Mouse (Mus musculus): ENCODE data around the gene Slf1. TPM values are rescaled to one million over a fixed set of nuclear protein-coding genes. Genes with fewer than 3 reads are reported as not detected.

The Slf1 gene
- 3.0 TPM for polyA plus RNA-seq (2012; fragmentation: generic; extraction: Trizol)
- long read RNA-seq, experiment 1, partial matches to known transcripts = 3 of 7 reads
- long read RNA-seq, experiment 1, other reads (novel, unspliced or antisense) = 2 of 7 reads
- long read RNA-seq, experiment 2, transcript Slf1-201 (21 exons, 3,747 nt) = major isoform, 21 of 55 reads
- long read RNA-seq, experiment 2, partial matches to known transcripts = 3 of 55 reads
- long read RNA-seq, experiment 2, other reads (novel, unspliced or antisense) = 30 of 55 reads

DNA sequence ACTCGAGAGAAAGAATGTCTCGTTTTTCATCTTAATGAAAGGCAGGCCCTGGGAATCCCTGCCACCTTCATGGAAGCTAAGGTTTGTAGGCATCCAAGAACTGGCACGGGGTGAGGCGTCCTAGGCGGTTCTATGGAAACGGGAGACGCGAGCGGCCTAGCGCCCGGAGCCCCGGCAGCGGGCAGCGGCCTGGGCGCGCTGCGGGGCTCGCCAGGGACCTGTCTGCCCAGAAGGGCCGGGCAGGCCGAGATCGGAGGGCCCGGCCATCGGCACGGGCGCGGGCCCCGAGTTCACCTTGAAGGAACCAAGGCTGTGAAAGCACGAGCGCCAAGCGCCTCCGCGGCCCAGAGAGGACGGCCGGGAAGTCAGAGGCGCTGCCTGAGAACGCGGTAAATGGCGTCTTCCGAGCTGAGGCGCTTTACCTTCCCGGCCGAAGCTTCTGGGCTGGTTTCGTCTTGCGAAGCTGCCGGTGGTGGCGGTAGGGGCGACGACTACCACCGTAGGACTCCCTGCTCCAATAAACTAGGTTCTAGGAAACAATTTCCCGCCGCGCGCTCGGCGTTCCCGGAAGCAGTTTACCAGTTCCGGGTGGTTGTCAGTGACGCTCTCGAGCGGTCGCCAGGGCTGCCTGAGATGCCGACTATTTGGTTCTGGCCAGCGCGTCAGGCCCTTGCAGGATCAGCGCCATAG is at the start of gene Slf1, which contains the start of gene 2210408I21Rik:
Gene Slf1 (minus strand): TSS at position 543 of the 690 bp plus-strand sequence.
Gene 2210408I21Rik (plus strand): TSS at position 610 of the 690 bp plus-strand sequence.
- no peaks in the 10 kb centered on the region for H3K36me3 ChIP-seq (ENCODE audit: control insufficient read depth, insufficient read depth)
- TF ChIP-seq FOSL1 (IDR thresholded peaks at IDR 0.05; ENCODE audit: insufficient read depth, low read length, poor library complexity, severe bottlenecking) (no peak), CTCF (IDR thresholded peaks at IDR 0.05; ENCODE audit: control insufficient read depth, insufficient read depth, insufficient read length) (no peak), MYOG (IDR thresholded peaks at IDR 0.05; ENCODE audit: control insufficient read depth, extremely low read depth, insufficient read length) (no peak), CEBPB (IDR thresholded peaks at IDR 0.05; ENCODE audit: low read depth) (no peak), MYOD1 (IDR thresholded peaks at IDR 0.05; ENCODE audit: control insufficient read depth, insufficient read length, low read depth) (no peak), USF1 (IDR thresholded peaks at IDR 0.05; ENCODE audit: low read depth) (no peak), MAX (IDR thresholded peaks at IDR 0.05) (no peak)
- H3K27me3 ChIP-seq (ENCODE audit: control insufficient read depth, insufficient read depth, insufficient read length) = no peaks in the 10 kb centered on the region
- peak within 1 kb of the TSS; percentile 77 for H3ac ChIP-seq (ENCODE audit: control insufficient read depth, insufficient read length, low read depth)
- peak within 1 kb of the TSS; percentile 79 for H3K4me3 ChIP-seq (ENCODE audit: insufficient read depth, poor library complexity, severe bottlenecking)
- H3K79me2 ChIP-seq (ENCODE audit: control insufficient read depth, insufficient read depth) = peaks cover 46% of the 10 kb centered on the region
- H3K79me3 ChIP-seq (ENCODE audit: low read depth) = peaks cover 26% of the 10 kb centered on the region

DNA sequence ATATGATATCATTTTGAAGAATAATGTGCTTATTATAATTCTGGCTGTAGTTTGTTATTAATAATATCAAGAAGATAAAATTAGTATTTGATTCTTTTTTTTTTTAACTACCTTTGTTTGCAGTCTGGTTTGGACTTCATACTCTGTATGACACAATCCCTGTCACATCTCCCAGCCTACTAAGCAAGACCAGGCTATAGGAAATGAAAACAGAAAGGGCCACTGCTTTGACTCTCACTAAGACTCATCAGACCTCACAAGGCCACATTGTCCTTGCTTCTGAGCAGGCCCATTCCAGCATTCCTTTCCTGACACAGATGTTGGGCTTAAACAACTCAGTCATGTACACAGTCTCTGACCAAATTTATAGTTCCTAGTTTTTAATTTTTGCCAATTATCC is 42.7 kb upstream of the Slf1 start:
- Histone ChIP-seq H3K27me3 (ENCODE audit: control insufficient read depth, insufficient read depth, insufficient read length) (no peaks in the 10 kb centered on the region), H3K4me3 (ENCODE audit: insufficient read depth, poor library complexity, severe bottlenecking) (no peak overlapping the region), H3K36me3 (ENCODE audit: control insufficient read depth, insufficient read depth) (no peaks in the 10 kb centered on the region), H3ac (ENCODE audit: control insufficient read depth, insufficient read length, low read depth) (no peak overlapping the region), H3K79me2 (ENCODE audit: control insufficient read depth, insufficient read depth) (no peaks in the 10 kb centered on the region), H3K79me3 (ENCODE audit: low read depth) (no peaks in the 10 kb centered on the region)
- TF ChIP-seq MYOD1 (IDR thresholded peaks at IDR 0.05; ENCODE audit: control insufficient read depth, insufficient read length, low read depth) (no peak), USF1 (IDR thresholded peaks at IDR 0.05; ENCODE audit: low read depth) (no peak), CTCF (IDR thresholded peaks at IDR 0.05; ENCODE audit: control insufficient read depth, insufficient read depth, insufficient read length) (no peak)

DNA sequence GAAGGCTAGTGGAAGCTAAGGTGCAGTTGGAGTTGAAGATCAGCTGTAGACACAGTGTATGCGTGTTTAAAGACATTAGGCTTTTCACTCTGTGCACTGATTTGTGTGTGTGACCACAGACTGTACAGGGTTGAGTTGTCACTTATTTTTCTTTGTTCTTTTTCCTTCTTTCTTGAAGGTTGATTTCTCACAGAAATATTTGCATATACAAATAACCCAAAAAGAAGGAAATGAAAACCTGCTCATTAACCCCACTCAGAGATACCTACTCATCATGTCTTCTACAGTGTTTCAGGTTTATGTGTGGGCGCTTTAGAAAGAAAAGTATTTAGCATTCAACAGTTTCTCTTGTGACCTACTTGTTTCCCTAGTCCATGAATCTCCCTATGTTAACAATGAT is 5.6 kb upstream of the Slf1 start:
- H3K4me3 ChIP-seq (ENCODE audit: insufficient read depth, poor library complexity, severe bottlenecking) = no peak overlapping the region
- no peak overlapping the region for H3ac ChIP-seq (ENCODE audit: control insufficient read depth, insufficient read length, low read depth)
- H3K27me3 ChIP-seq (ENCODE audit: control insufficient read depth, insufficient read depth, insufficient read length) = no peaks in the 10 kb centered on the region
- TF ChIP-seq FOSL1 (IDR thresholded peaks at IDR 0.05; ENCODE audit: insufficient read depth, low read length, poor library complexity, severe bottlenecking) (no peak), USF1 (IDR thresholded peaks at IDR 0.05; ENCODE audit: low read depth) (no peak), MYOG (IDR thresholded peaks at IDR 0.05; ENCODE audit: control insufficient read depth, extremely low read depth, insufficient read length) (no peak), CTCF (IDR thresholded peaks at IDR 0.05; ENCODE audit: control insufficient read depth, insufficient read depth, insufficient read length) (no peak), CEBPB (IDR thresholded peaks at IDR 0.05; ENCODE audit: low read depth) (no peak), MAX (IDR thresholded peaks at IDR 0.05) (no peak), MYOD1 (IDR thresholded peaks at IDR 0.05; ENCODE audit: control insufficient read depth, insufficient read length, low read depth) (no peak)
- no peaks in the 10 kb centered on the region for H3K79me2 ChIP-seq (ENCODE audit: control insufficient read depth, insufficient read depth)
- no peaks in the 10 kb centered on the region for H3K36me3 ChIP-seq (ENCODE audit: control insufficient read depth, insufficient read depth)
- peaks cover 2% of the 10 kb centered on the region for H3K79me3 ChIP-seq (ENCODE audit: low read depth)

GRCm38 (mm10) chr13:77135621-77135981 is 328 bp upstream of the Slf1 start:
- Histone ChIP-seq H3K27me3 (ENCODE audit: control insufficient read depth, insufficient read depth, insufficient read length) (no peaks in the 10 kb centered on the region), H3K4me3 (ENCODE audit: insufficient read depth, poor library complexity, severe bottlenecking) (peak overlapping the region; percentile 79), H3ac (ENCODE audit: control insufficient read depth, insufficient read length, low read depth) (peak overlapping the region; percentile 77), H3K79me2 (ENCODE audit: control insufficient read depth, insufficient read depth) (peaks cover 44% of the 10 kb centered on the region), H3K36me3 (ENCODE audit: control insufficient read depth, insufficient read depth) (no peaks in the 10 kb centered on the region), H3K79me3 (ENCODE audit: low read depth) (peaks cover 26% of the 10 kb centered on the region)
- no peak for TF ChIP-seq CTCF (IDR thresholded peaks at IDR 0.05; ENCODE audit: control insufficient read depth, insufficient read depth, insufficient read length)
- TF ChIP-seq MAX (IDR thresholded peaks at IDR 0.05) = no peak
- no peak for TF ChIP-seq USF1 (IDR thresholded peaks at IDR 0.05; ENCODE audit: low read depth)
- TF ChIP-seq MYOD1 (IDR thresholded peaks at IDR 0.05; ENCODE audit: control insufficient read depth, insufficient read length, low read depth) = no peak
- no peak for TF ChIP-seq CEBPB (IDR thresholded peaks at IDR 0.05; ENCODE audit: low read depth)
- TF ChIP-seq MYOG (IDR thresholded peaks at IDR 0.05; ENCODE audit: control insufficient read depth, extremely low read depth, insufficient read length) = no peak
- TF ChIP-seq FOSL1 (IDR thresholded peaks at IDR 0.05; ENCODE audit: insufficient read depth, low read length, poor library complexity, severe bottlenecking) = no peak

DNA sequence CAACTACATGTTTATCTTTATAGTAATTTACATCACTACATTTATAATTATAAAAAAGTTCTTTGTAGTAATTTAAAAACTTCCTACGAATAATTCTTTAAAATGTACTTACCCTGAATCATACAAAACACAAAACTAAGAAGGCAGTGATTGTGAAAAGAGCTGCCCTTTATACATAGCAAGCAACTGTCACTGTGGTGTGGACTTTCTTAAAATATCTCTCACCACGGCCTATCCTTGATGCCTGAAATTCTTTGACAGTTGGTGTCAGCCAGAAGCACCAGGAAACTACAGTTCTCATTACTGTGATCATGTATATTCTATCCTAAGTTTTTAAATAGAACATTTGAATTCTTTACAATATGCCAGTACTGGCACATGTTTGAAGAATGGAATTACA is 4.1 kb downstream of the Slf1 start:
- no peaks in the 10 kb centered on the region for H3K36me3 ChIP-seq (ENCODE audit: control insufficient read depth, insufficient read depth)
- H3ac ChIP-seq (ENCODE audit: control insufficient read depth, insufficient read length, low read depth) = no peak overlapping the region
- TF ChIP-seq CTCF (IDR thresholded peaks at IDR 0.05; ENCODE audit: control insufficient read depth, insufficient read depth, insufficient read length) (no peak), MAX (IDR thresholded peaks at IDR 0.05) (no peak), MYOG (IDR thresholded peaks at IDR 0.05; ENCODE audit: control insufficient read depth, extremely low read depth, insufficient read length) (no peak), USF1 (IDR thresholded peaks at IDR 0.05; ENCODE audit: low read depth) (no peak), CEBPB (IDR thresholded peaks at IDR 0.05; ENCODE audit: low read depth) (no peak), MYOD1 (IDR thresholded peaks at IDR 0.05; ENCODE audit: control insufficient read depth, insufficient read length, low read depth) (no peak), FOSL1 (IDR thresholded peaks at IDR 0.05; ENCODE audit: insufficient read depth, low read length, poor library complexity, severe bottlenecking) (no peak)
- H3K79me3 ChIP-seq (ENCODE audit: low read depth) = peaks cover 31% of the 10 kb centered on the region
- H3K27me3 ChIP-seq (ENCODE audit: control insufficient read depth, insufficient read depth, insufficient read length) = no peaks in the 10 kb centered on the region
- H3K4me3 ChIP-seq (ENCODE audit: insufficient read depth, poor library complexity, severe bottlenecking) = no peak overlapping the region
- peaks cover 61% of the 10 kb centered on the region for H3K79me2 ChIP-seq (ENCODE audit: control insufficient read depth, insufficient read depth)
